Mouse (Mus musculus) kidney, postnatal 0 days (tissue): ENCODE measurements around the gene Gm12216. TPM values are rescaled to one million over a fixed set of nuclear protein-coding genes. Genes with fewer than 3 reads are reported as not detected.

Experiments used
- ATAC-seq: fragments of 200-750 bp; cut with Nextera tagmentation; replicated peaks from 2 replicates; pipeline ENCODE4 v1.8.0; 2017; ENCODE audit warnings: low read depth, moderate number of reproducible peaks, moderate TSS enrichment, moderate library complexity; ENCODE audit not compliant: low FRiP score
- DNase-seq: peaks from one replicate; pipeline ENCODE4 v3.0.0-alpha.2; 2016; ENCODE audit warnings: low spot score
- H3K27ac ChIP-seq: fragments of 300-500 bp; sonication (generic); 2 replicates; pipeline ENCODE4 v1.5.1; 2014; ENCODE audit warnings: mild to moderate bottlenecking
- H3K27me3 ChIP-seq: fragments of 300-500 bp; sonication (generic); 2 replicates; pipeline ENCODE4 v1.6.1; 2014; ENCODE audit warnings: low read length, mixed read lengths; ENCODE audit not compliant: insufficient read depth
- H3K36me3 ChIP-seq: fragments of 300-500 bp; sonication (generic); 2 replicates; pipeline ENCODE4 v1.6.1; 2014; ENCODE audit warnings: low read length, mixed read lengths; ENCODE audit not compliant: insufficient read depth
- H3K4me1 ChIP-seq: fragments of 300-500 bp; sonication (generic); replicated peaks from 2 replicates; pipeline ENCODE4 v1.6.1; 2014; ENCODE audit warnings: antibody characterized with exemption, low read length, mixed read lengths; ENCODE audit not compliant: insufficient read depth
- H3K4me2 ChIP-seq: fragments of 300-500 bp; sonication (generic); 2 replicates; pipeline ENCODE4 v1.6.1; 2014; ENCODE audit warnings: mild to moderate bottlenecking, low read length, moderate library complexity, mixed read lengths
- H3K4me3 ChIP-seq: fragments of 300-500 bp; sonication (generic); replicated peaks from 2 replicates; pipeline ENCODE4 v1.5.1; 2014; ENCODE audit warnings: low read depth, low read length
- H3K9ac ChIP-seq: fragments of 300-500 bp; sonication (generic); 2 replicates; pipeline ENCODE4 v1.6.1; 2014; ENCODE audit warnings: low read depth, low read length
- H3K9me3 ChIP-seq: fragments of 300-500 bp; sonication (generic); replicated peaks from 2 replicates; pipeline ENCODE4 v1.6.1; 2016; ENCODE audit warnings: low read length, inconsistent platforms, mixed read lengths
- CTCF ChIP-seq: IDR thresholded peaks from 2 replicates; pipeline ENCODE4 v1.5.1; 2016; ENCODE audit warnings: antibody characterized with exemption, low read depth, mild to moderate bottlenecking, moderate library complexity
- WGBS: fragments of 180-500 bp; shearing (Covaris S2); extraction: QIAGEN DNeasy Blood & Tissue Kit; methylation state at CpG from one replicate; pipeline ENCODE4 v1.1.7; 2014; 5-methylcytosine and 5-hydroxymethylcytosine counted together
- polyA plus RNA-seq: library from polyadenylated mRNA; unstranded; fragments of >200 nt; fragmentation: Nextera tagmentation; extraction: Ambion mirVana; gene quantifications from 2 replicates; pipeline ENCODE4 v1.2.1, GENCODE M21; 2015

Gm12216 gene
- polyA plus RNA-seq, 1 experiment from 2014 or later = 2.3 TPM

DNA sequence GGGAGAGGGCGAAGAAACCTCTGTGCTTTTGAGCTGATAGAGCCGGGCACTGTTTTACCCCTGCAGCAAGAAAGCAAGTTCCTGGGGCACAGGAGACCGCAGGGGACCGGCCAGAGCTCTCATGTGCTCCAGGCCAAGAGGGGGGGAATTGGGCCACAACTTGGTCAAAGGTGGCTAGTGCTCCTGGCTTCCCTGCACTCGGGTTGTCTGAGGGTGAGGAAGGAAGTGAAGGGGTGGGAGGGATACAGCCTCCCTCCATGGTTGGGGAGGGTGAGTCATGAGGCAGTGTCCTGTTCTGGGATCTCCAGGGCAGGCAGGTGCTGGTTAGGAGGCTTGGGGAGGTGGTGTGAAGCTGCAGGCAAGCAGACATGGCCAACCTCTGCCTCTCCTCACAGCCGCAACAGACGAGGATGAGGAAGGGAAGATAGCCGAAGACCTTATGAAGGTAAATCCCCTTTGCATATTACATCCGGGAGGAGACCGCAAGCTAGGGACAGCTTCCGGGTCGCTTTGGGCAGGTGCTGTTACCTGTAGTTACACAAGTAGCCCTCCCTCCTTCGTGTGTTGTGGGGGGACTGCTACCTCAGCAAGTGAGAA, 84.3 kb downstream of the Gm12216 start:
- ATAC-seq = no peak
- 87% methylated on average over 13 of the region's 13 CpGs for WGBS
- Histone ChIP-seq H3K9me3 (no peaks in the 10 kb centered on the region), H3K4me3 (no peak overlapping the region), H3K27ac (no peak overlapping the region), H3K4me1 (no peaks in the 10 kb centered on the region; the same call in 1 of the 2 replicates), H3K9ac (no peak overlapping the region), H3K27me3 (no peaks in the 10 kb centered on the region), H3K4me2 (no peak overlapping the region), H3K36me3 (peaks cover 20% of the 10 kb centered on the region)
- TF ChIP-seq CTCF = no peak
- DNase-seq = no peak

- Histone ChIP-seq H3K4me3 (no peak overlapping the region), H3K4me2 (no peak overlapping the region), H3K27ac (no peak overlapping the region), H3K9me3 (no peaks in the 10 kb centered on the region), H3K36me3 (peaks cover 20% of the 10 kb centered on the region), H3K27me3 (no peaks in the 10 kb centered on the region), H3K4me1 (no peaks in the 10 kb centered on the region; the same call in 1 of the 2 replicates), H3K9ac (no peak overlapping the region)
- no peak for TF ChIP-seq CTCF
- no peak for ATAC-seq
- DNase-seq = no peak
- WGBS = 86% methylated on average over 16 of the region's 16 CpGs
Observed at GRCm38 (mm10) chr11:53773641-53774360, 85.3 kb downstream of the Gm12216 start.

GRCm38 (mm10) chr11:53773087-53773486, 86.0 kb downstream of the Gm12216 start, which contains the start of gene Gm17334:
Gene Gm17334, minus strand, starts transcription at chr11:53773187.
- DNase-seq = no peak
- H3K4me2 ChIP-seq = no peak within 1 kb of the TSS
- 89% methylated on average over 5 of the region's 5 CpGs for WGBS

DNA sequence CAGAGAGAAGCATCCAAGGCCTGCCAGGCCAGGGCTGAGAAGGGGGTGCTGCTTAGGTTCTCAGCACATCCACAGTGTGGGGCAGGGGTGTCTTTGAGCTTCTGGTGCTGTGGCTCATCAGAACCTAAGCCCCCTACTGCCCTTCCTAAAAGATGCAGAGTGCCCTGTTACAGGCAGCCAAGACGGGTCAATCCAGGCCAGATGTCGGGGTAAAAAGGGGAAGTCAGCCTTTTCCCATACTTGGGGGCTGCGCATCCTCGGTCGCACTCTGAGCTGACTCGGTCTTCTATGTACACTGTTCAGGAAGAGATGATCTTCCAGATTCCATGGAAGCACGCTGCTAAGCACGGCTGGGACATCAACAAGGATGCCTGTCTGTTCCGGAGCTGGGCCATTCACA, 86.5 kb downstream of the Gm12216 start:
- WGBS = 86% methylated on average over 9 of the region's 9 CpGs
- no peak overlapping the region for H3K4me3 ChIP-seq
- peaks cover 20% of the 10 kb centered on the region for H3K36me3 ChIP-seq
- no peak overlapping the region for H3K4me2 ChIP-seq
- no peaks in the 10 kb centered on the region; the same call in 1 of the 2 replicates for H3K4me1 ChIP-seq
- no peak overlapping the region for H3K9ac ChIP-seq
- no peaks in the 10 kb centered on the region for H3K27me3 ChIP-seq
- DNase-seq (no peak), ATAC-seq (no peak)
- H3K27ac ChIP-seq = no peak overlapping the region
- no peak for TF ChIP-seq CTCF
- H3K9me3 ChIP-seq = no peaks in the 10 kb centered on the region

More at GRCm38 (mm10) chr11:53773087-53773486, 86.0 kb downstream of the Gm12216 start, which contains the start of gene Gm17334:
- no peaks in the 10 kb centered on the region for H3K27me3 ChIP-seq
- no peak for ATAC-seq
- no peak within 1 kb of the TSS for H3K27ac ChIP-seq
- H3K9ac ChIP-seq = no peak within 1 kb of the TSS
- TF ChIP-seq CTCF = no peak
- H3K4me3 ChIP-seq = no peak within 1 kb of the TSS
- H3K4me1 ChIP-seq = no peaks in the 10 kb centered on the region; the same call in 1 of the 2 replicates
- H3K36me3 ChIP-seq = peaks cover 20% of the 10 kb centered on the region
- H3K9me3 ChIP-seq = no peaks in the 10 kb centered on the region

DNA sequence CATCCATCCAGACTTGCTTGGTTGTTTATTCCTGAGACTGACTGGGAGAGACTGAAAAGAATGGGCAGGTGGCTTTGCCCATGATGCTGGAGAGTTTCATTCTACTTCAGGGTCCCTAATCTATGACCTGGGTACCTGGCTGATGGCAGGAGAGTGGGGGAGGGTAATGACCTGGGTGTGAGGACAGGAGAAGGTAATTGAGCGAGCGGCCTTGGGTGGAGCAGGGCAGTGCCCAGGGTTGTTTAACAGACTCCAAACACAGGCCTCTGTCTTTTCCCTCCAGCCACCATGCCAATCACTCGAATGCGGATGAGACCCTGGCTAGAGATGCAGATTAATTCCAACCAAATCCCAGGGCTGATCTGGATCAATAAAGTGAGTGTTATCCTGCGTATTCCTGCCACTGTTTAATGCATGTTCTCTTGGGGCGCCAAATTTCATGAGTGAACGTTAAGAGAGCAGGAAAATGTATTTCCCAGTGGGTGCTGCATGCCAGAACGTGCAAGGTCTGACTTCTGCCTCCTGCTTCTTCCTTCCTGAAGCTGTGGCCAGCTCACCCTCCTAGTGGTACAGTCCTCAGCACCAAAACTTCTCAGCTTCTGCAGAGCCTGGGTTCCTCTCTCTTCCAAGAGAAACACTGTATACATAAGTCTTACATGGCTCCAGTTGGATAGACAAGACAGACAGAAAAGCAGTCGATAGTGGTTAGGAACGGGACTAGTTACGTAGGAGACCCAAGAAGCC, 87.9 kb downstream of the Gm12216 start:
- WGBS = 82% methylated on average over 11 of the region's 11 CpGs

More for the DNA sequence above, 87.9 kb downstream of the Gm12216 start:
- DNase-seq = no peak
- Histone ChIP-seq H3K27ac (no peak overlapping the region), H3K4me1 (no peaks in the 10 kb centered on the region; the same call in 1 of the 2 replicates), H3K36me3 (peaks cover 15% of the 10 kb centered on the region), H3K4me2 (peak overlapping the region; percentile 76), H3K4me3 (peak overlapping the region; percentile 68), H3K9ac (no peak overlapping the region), H3K9me3 (no peaks in the 10 kb centered on the region), H3K27me3 (no peaks in the 10 kb centered on the region)
- no peak for ATAC-seq
- TF ChIP-seq CTCF = no peak
